Mouse (Mus musculus) ovary, postnatal 36 days (tissue): Measurements from ENCODE around the gene Limch1.

ENCODE experiments used
- DNase-seq: peaks from one replicate; pipeline ENCODE4 v3.0.0; 2022; ENCODE audit warnings: low spot score, mixed read lengths

Gene Limch1

GRCm38 (mm10) chr5:67057803-67058202, 312.2 kb downstream of the Limch1 start:
- no peak for DNase-seq

- DNase-seq = no peak
These were observed 314.9 kb downstream of the Limch1 start for GRCm38 (mm10) chr5:67060519-67060918.

- DNase-seq = no peak
These were observed 318.0 kb downstream of the Limch1 start for GRCm38 (mm10) chr5:67063596-67063995.

DNA sequence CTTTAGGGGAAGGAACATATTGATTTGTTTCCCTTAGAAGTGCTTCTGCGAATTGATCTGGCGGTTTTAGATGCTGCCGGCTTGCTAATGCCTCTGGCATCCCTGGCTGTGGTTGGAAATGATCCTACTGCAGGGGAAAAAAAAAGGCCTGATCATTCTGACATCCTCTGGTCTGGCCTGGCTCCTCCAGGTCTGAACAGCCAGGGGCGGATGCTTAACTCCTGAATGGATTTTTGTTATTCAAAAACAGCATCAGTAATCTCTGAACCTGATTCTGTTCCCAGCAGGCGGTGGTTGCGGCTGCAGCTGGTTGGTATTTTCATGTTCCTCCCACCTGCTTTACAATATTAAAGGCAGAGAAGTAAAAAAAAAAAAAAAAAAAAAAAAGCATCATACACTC, 337.5 kb downstream of the Limch1 start:
- DNase-seq = no peak

GRCm38 (mm10) chr5:67090856-67091255, 345.2 kb downstream of the Limch1 start:
- no peak for DNase-seq

DNA sequence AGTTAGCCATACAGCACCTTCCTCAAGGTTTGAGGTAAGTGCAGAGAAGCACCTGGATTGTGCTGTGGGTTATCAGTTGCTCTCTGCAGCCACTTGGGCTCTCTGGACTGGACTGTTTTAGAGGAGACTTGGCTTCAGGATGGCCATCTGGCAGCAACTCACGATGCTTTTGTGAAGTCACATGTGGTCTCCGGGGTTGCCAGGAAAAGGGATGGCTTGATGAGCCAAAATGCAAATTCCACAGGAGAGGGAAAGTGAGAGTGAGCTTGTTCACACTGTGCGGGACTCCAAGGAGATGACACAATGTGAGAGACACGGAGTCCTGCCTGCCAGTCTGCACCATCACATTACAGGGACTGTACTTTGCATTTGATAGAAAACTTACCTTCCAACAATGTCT, 346.1 kb downstream of the Limch1 start:
- DNase-seq = no peak

DNA sequence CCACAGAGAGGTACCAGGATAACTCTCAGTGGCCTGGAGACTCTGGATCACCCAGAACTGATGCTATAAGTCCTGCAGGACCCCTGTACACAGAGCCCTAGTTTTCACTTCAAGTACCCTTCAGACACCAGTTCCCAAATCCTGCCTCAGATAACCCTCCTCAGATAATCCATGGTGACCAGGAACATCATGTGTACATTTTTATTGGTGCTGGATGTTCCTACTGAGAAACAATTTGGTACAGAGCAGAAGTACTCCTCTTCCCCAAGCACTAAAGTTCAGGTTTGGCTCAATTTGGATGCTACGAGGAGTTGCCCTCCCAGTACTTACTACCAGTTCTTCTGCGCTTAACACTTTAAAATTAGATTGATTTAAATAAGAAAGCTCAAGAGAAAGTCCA, 348.4 kb downstream of the Limch1 start:
- no peak for DNase-seq

GRCm38 (mm10) chr5:67095153-67095552, 349.5 kb downstream of the Limch1 start:
- DNase-seq = no peak

GRCm38 (mm10) chr5:67095651-67096377, 350.2 kb downstream of the Limch1 start:
- no peak for DNase-seq

DNA sequence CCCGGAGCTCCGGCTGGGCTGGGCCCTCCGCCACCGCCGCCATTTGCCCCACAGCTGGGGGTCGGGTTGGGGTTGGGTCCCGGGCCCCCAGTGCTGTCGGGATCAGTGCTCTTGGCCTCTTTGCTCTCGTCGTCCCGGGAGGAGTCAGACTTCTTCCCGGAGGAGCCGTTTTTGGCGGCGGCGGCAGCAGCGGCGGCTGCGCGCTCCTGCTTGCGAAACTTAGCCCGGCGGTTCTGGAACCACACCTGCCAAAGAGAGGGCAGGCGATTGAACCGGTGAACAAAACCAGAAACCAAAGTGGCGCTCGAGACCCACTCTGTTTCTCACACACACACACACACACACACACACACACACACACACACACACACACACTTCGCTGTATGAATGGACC, 350.7 kb downstream of the Limch1 start:
- DNase-seq = no peak

DNA sequence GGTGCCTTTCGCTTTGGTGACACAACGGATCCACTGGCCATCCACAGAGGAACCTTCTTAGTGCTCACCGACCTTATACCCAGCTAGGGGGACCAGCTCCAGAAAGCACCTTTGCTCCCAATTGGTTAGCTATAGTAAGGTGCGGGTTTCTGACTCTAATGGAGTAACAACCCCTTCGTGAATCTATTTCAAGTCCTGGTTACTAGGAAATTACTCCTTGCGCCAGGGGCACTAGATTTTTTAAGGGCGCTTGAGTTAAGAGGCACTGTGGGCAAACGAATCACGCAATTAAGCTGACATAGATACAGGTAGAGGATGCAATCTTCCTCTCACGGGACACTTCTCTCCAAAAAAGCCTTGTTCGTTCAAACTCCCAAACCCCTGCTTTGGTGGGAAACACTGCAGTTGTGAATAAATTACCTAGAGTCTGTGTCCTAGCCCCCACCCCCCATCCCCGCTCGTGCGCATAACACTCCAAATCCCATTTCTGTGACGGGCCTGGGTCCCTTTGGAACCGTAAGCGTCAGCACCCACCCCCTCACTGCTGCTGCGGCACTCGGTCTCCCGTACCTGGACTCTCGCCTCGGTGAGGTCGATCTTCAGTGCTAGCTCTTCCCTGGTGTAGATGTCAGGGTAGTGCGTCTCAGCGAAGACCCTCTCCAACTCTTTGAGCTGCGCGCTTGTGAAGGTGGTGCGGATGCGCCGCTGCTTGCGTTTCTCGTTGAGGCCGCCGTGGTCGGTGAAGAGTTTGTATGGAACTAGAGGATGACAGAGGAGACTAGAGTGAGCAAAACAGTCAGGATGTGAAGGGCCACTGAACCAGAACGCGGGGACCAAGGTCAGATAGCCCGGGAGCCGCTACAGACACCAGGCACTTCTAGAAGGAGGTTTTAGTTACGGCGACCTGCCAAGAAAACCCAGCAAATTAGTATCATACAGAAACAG, 351.8 kb downstream of the Limch1 start:
- no peak for DNase-seq

DNA sequence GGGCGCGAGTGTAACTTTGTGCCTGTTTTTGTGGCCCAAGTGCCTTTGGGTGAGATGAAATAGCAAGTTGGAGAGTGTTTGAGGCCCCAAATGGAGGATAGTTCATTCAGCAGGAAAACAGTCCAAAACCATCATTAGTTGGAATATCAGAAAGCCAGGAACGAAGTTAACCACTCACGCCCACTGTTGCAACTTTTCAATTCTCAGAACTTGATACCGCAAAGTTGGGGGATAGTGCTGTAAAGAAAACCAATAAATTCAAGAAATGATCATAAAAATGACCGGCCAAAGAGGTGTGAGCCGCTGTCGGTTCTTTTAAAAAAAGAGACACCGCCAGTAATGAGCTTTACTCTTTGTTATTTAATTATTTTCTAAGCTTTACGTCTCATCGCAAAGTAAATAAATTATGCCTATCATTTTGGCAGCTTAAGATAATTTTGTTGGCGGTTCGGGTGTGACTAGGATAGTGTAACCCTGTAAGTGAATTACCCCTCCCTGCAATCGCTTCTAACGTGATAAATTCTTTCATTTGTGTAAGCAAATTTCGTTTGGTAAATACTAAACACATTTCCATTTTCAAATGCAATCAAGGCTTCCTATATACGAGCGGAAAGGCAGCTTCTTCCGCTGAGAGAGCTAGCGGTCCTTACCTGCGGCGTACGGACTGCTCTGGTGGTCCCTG, 352.6 kb downstream of the Limch1 start:
- no peak for DNase-seq

DNA sequence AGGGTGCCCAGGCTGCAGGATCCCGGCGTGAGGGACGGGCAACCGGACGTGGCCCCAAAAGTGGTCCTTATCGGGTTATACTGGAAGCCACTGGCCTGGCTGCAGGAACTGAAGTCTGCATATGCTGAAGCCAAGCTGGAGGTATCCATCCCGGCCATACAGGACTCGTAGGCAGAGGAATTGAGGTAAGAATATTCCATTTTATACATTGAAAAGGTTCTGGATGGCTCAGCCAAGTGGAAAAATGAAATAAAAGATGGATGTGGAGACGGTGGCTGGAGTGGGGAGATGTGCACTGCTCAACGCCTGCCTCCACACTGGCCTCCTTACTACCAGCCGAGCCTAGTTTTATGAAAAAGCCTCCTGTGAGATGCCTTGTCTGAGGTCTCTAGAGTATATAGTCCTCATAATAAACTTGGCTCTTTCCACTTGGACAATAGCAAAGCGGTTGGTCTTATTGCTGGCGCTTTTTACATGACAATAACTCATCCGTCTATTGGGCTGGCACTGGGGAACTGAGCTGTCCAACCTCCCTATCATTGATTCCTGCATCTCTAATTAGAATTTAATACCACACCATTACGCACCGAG, 353.2 kb downstream of the Limch1 start, which contains the start of gene Phox2b:
Gene Phox2b (minus strand): TSS at position 569 of the 591 bp plus-strand sequence.
- no peak for DNase-seq

DNA sequence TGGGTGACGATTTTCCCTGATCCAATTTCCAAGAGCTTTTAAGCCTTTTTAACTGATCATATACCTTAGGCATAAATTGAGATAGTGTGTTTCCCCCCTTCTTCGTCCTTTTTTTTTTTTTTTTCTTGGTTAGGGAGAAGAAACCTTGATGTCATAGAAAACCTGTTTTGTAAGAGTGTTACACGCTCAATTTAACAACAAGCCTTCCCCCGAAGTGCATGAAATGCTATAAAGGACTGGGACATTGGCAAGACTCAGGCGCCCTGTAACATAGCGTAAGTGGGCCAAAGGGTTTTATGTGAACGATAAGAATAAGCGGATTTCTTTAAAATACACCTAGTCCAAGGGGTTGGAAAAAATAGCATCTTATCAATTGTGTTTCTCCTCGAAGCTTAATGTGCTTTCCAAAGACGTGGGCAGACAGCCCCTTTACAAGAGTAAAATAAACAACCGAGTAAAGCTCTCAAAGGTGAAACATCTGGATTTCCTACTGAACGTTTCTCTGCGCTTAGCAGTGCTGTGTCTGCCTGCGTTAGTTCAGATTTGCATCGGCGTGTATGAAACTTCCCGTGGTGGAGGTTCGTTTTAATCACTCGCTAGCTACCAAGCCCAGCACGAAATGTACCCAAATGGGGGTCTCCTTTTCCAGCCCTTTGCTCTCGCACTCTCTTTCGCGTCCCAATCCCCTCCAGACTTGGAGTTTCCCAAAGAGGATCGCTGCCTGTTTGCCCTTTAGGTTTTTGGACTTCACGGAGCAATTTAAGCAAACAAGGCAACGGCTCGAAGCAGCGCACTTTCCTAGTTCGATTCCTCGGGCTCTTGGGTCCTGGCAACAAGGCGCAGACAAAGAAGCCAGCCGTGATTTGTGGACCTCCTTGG, 354.0 kb downstream of the Limch1 start:
- DNase-seq = no peak

DNA sequence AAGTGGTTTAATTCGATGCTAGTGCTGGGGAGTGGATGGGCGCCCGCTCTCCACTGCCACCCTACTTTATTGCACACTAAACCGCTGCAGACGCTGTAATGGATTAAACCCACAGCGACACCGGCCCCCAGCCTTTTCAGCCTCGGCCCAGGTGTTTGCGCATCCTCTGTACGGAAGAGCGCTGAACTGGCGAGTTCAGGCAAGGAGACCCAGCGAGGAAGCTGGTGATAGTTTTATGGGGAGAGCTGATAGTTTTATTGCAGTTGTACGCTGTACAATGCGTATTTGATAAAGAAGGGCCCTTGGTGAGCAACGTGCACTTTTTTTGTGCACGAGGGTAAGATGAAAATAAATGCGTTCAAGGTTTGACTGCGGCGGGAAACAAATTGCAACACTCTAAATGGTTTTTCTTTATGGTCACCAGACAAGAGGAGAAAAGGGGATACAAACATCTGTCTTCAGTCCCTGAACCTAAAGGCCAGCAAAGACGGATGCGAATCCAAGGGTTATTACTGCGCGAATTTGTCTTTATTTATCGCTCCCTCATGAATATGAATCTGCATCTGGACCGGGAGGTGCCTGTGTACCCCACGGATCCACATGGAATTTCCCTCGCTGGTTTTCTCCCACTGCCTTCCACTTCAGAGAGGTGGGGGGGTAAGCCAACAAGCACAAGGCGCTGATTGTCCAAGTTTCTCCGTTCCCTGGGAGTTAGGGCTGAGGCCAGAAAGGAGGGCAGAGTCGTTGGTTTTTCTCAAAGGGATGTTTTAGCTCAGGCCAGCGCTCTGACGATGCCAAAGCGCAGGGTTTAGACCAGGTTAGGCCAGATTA, 355.2 kb downstream of the Limch1 start:
- no peak for DNase-seq

DNA sequence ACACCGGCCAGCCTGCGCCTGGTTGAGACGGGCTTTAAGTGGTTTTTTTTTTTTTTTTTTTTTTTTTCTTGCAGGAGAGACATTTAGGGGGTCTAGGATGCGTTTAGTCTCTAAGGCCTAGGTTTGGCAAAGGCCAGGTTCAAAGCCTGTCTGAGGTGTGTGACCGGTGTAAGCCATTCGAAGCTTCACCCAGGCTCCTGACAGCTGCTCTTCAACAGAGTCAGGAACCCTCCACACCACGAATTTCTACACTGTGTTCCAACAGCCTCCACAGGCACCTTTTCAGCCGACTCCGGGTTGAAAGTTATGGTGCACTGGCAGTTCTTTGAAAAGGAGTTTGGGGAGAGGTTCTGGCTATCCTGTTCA, 355.8 kb downstream of the Limch1 start:
- DNase-seq = no peak

DNA sequence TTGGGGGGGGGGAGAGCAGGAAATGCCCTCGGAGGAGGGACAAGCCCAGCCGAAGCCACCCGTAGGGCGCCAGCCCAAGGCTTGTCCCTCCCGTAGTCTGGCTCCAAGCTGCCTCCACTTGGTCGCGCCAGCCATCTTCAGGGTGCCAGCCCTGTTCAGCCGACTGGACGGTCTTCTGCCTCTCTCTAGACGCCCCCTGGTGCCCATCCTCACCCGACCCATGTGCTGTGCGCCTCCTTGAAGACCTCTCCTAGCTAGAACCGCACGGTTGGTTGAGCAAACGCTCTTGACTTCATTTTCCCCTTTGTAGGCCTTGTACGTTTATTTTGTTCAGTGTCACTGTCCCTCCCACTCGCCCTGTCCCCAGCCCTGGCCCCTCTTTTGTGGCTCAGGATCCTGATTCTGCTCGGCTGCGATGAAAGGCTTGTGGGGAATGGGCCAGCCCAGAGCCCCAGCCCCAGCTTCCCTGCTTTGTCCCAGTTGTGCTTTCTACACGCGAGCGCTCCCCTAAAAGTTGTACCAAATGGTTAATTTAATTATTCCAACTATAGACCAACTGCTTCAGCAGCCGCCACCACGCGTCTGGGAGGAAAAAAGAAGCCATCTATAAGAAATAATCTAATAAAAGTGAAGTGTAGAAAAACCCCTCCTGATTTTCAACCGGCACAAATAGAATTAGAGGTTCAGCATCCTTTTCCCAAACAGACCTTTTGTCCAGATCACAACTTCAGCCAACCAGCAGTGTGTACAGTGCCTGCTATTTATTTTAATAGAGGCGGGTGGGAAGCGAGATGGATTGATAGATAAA, 356.4 kb downstream of the Limch1 start:
- DNase-seq = no peak

GRCm38 (mm10) chr5:67103016-67103415, 357.4 kb downstream of the Limch1 start:
- no peak for DNase-seq

DNA sequence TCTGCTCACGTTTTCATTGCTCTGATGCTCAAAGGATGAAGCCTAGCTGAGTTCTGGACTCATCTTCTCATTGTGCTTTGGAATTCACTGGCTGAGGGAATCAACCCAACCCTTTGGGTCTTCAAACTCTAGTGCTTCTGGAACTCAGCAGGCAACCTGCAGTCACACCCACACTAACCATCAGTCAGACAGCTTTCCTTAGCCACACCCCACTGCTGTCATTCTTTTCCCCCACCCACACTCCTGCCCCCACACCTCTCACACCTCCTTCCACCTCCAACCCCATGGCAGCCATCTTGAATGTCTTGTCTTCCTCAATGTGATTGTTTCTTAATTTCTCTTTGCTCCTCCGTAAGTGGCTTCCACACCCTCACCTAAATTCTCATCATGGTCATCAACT, 360.6 kb downstream of the Limch1 start:
- no peak for DNase-seq
